Mouse (Mus musculus): ENCODE data around the gene Trip4. TPM values are rescaled to one million over a fixed set of nuclear protein-coding genes. Genes with fewer than 3 reads are reported as not detected.

The Trip4 gene
- polyA plus RNA-seq, 1 experiment from 2014 or later, result 22.4 TPM

DNA sequence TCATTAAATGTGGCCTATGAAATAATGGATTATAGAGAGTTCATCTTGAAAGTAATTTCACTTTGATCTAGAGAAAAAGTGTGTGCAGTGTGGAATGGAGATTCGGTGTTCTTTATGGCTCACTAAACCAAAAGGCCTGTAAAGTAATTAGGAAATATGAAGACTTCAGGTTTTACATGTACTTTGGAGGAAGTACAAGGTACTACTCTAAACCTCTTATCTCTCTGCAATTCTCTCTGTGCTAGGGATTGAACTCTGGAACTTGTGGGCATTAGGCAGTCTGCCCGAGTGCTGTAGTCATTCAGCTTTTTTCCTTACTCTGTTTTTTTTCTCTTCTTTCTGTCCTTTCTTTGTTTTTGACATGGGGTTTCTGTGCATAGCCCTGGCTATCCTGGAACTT is 11.6 kb downstream of the Trip4 start:
- Histone ChIP-seq H3K36me3 (peaks cover 78% of the 10 kb centered on the region), H3K9me3 (no peaks in the 10 kb centered on the region), H3K9ac (no peak overlapping the region), H3K27me3 (replicated peaks) (no peaks in the 10 kb centered on the region), H3K4me2 (no peak overlapping the region), H3K4me1 (peaks cover 6% of the 10 kb centered on the region; the same call in 1 of the 2 replicates), H3K4me3 (no peak overlapping the region), H3K27ac (replicated peaks) (no peak overlapping the region)
- no peak for ATAC-seq (ENCODE audit: extremely low read depth, insufficient number of reproducible peaks, low FRiP score, low TSS enrichment)
- WGBS, result 86% methylated on average over 2 of the region's 2 CpGs

DNA sequence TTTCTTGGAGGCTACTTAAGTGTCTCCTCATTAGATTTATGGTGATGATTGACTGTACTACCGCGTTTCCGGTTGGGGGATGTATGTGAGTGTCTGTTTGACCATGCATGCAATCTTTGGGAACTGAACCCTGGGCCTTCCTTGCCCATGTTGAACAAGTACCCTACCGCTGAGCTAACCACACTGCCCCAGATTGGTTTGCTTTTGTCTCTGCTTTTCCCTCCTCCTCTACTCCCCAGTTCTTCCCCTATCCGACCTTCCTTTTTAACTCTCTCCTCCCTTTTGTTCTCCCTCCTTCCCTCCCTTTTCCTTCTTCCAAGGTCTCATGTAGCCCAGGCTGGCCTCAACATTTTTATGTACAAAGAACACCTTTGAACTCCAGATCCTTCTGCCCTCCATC is 17.5 kb downstream of the Trip4 start:
- peaks cover 24% of the 10 kb centered on the region for H3K4me1 ChIP-seq
- peak overlapping the region; percentile 73 for H3K4me3 ChIP-seq
- peak overlapping the region; percentile 90 for H3K9ac ChIP-seq
- H3K36me3 ChIP-seq, result peaks cover 35% of the 10 kb centered on the region
- WGBS, result 9% methylated on average over 5 of the region's 5 CpGs
- no peak for ATAC-seq (ENCODE audit: extremely low read depth, insufficient number of reproducible peaks, low FRiP score, low TSS enrichment)
- peak overlapping the region; percentile 87 for H3K4me2 ChIP-seq
- no peaks in the 10 kb centered on the region for H3K9me3 ChIP-seq
- no peaks in the 10 kb centered on the region for H3K27me3 ChIP-seq (replicated peaks)
- H3K27ac ChIP-seq (replicated peaks), result no peak overlapping the region

DNA sequence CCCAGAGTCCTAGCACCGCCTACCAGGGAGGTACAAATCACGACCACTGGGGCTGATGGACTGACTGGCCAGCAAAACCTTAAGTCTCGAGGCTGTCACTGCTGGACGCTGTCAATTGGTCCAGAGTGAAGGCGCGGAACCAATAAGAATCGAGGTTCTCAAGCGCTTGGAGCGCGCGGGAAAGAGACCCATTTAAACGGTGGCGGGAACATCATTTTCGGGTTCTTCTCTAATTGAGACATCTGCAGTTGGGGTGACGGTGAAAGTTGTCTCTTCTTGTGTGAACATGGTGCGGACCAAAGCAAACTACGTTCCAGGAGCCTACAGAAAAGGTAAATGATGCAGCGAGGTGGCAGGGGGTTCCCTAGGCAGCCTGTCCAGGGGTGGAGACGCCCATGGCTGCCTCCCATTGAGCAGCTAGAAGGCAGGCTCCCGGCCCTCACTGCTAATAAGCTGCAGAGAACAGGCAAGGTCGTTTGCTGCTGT is 18.4 kb downstream of the Trip4 start, which contains the start of gene Pclaf:
TSS of gene Pclaf (plus strand) at position 95 of the 486 bp plus-strand sequence.
- Histone ChIP-seq H3K36me3 (peaks cover 27% of the 10 kb centered on the region), H3K27ac (replicated peaks) (peak within 1 kb of the TSS; percentile 40; the same call in 1 of the 2 replicates), H3K4me1 (peaks cover 30% of the 10 kb centered on the region), H3K9me3 (no peaks in the 10 kb centered on the region), H3K27me3 (replicated peaks) (no peaks in the 10 kb centered on the region), H3K4me2 (peak within 1 kb of the TSS; percentile 87), H3K4me3 (peak within 1 kb of the TSS; percentile 73), H3K9ac (peak within 1 kb of the TSS; percentile 90)
- WGBS, result under 1% methylated on average over 21 of the region's 21 CpGs
- peak; percentile 77 for ATAC-seq (ENCODE audit: extremely low read depth, insufficient number of reproducible peaks, low FRiP score, low TSS enrichment)

DNA sequence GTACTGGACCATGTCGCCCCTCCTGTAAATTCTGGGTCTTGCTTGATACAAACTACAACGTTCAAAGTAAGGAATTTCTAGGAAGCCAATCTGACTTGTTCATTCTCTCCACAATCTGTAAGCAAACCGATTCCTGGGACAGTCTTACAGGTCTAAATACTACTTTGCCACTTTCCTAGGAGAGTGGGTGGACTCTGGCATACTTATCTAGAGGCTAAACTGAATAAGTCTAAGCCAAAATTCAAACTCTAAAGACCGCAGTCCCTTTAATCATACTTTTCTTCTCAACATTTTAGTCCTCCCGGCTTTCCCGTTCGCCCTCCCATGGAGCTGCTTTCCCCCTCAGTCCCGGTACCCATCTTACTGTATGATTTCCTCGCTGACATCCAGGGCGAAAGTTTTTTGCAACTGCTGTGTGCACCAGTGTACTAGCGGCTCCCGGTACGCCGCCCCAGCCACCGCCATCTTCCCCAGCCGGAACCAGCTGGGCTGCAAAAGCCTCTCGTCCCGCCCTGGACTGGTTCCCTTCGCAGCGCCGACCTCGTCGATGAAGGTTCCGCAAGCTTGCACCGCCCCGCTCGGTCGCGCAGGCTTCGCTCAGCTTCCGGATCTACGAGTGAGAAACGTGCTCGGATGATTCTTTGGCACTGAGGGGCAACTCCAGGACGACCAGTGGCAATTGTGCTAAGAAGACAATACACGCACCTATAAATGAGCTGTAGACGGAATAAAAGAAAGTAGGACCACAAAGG is 23.9 kb downstream of the Trip4 start:
- under 1% methylated on average over 37 of the region's 37 CpGs for WGBS
- H3K9ac ChIP-seq, result peak overlapping the region; percentile 87
- H3K4me2 ChIP-seq, result peak overlapping the region; percentile 73
- H3K27me3 ChIP-seq (replicated peaks), result no peaks in the 10 kb centered on the region
- peak overlapping the region; percentile 81 for H3K27ac ChIP-seq (replicated peaks)
- peaks cover 14% of the 10 kb centered on the region for H3K4me1 ChIP-seq
- H3K9me3 ChIP-seq, result no peaks in the 10 kb centered on the region
- H3K36me3 ChIP-seq, result peaks cover 11% of the 10 kb centered on the region
- ATAC-seq (ENCODE audit: extremely low read depth, insufficient number of reproducible peaks, low FRiP score, low TSS enrichment), result peak; percentile 78; the same call in 1 of the 2 replicates
- peak overlapping the region; percentile 72 for H3K4me3 ChIP-seq

DNA sequence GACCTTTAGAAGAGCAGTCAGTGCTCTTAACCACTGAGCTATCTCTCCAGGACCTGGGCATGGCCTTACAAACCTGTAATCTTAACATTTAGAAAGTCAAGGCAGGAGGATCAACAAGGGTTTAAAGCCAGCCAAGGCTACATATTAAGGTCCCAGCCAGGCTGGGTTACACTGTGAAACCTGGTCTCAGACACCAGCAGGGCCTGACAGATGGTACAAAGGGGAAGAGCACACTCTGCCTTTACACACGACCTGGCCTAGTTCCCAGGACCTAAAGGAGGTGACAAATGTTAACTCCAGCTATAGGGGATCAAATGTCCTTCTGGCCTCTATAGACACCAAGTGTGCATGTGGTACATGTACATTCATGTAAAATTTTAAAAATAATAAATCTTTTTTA is 48.9 kb downstream of the Trip4 start:
- ATAC-seq (ENCODE audit: extremely low read depth, insufficient number of reproducible peaks, low FRiP score, low TSS enrichment), result no peak
- Histone ChIP-seq H3K36me3 (peaks cover 85% of the 10 kb centered on the region), H3K4me1 (no peaks in the 10 kb centered on the region), H3K27me3 (replicated peaks) (no peaks in the 10 kb centered on the region), H3K4me2 (no peak overlapping the region), H3K9ac (no peak overlapping the region), H3K27ac (replicated peaks) (no peak overlapping the region), H3K4me3 (no peak overlapping the region), H3K9me3 (no peaks in the 10 kb centered on the region)
- WGBS, result 41% methylated on average over 1 of the region's 1 CpGs

DNA sequence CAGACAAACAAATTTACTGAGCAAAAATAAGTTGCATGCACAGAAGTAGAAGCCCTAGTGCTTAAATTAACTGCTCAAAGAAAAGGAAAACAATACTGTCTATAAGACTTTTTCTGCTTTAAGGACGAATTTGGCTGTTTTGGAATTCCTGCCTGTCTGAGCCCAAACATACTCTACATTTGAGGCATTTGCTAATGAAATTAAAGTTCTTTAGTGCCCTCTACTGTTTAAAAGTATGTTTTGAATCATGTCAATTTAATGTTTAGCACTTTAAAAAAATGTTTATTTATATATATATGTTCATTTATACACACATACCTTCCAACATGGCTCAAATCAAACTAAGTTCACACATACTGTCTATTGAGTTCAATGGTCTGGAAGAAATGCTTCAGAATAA is 58.4 kb downstream of the Trip4 start:
- Histone ChIP-seq H3K4me2 (no peak overlapping the region), H3K27me3 (replicated peaks) (no peaks in the 10 kb centered on the region), H3K36me3 (peaks cover 65% of the 10 kb centered on the region), H3K9me3 (no peaks in the 10 kb centered on the region), H3K27ac (replicated peaks) (no peak overlapping the region), H3K4me1 (peaks cover 13% of the 10 kb centered on the region), H3K4me3 (no peak overlapping the region), H3K9ac (no peak overlapping the region)
- 22% methylated on average over 1 of the region's 1 CpGs for WGBS
- ATAC-seq (ENCODE audit: extremely low read depth, insufficient number of reproducible peaks, low FRiP score, low TSS enrichment), result no peak

DNA sequence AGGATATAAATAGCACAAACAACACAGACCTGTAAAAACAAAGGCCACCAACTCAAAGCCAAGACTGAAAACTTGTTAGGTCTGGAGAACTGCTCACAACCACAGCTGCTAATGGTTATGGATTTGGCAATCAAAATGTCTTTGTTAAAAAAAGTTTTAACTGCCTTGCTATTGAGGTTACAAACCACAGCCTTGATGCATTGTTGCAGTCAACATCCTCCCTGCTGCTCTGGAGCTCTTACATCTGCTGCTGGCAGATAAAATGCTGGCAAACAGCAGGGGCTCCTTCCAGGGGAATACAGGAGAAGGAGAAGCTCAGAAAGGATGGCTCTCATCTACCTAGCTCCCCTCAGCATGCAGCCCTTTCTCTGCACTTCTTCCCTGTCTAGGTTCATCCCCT is 60.4 kb downstream of the Trip4 start:
- Histone ChIP-seq H3K27me3 (replicated peaks) (no peaks in the 10 kb centered on the region), H3K36me3 (peaks cover 51% of the 10 kb centered on the region), H3K27ac (replicated peaks) (0 out of 2 replicates have a peak overlapping the region, but pooled peaks have one; percentile 5), H3K9ac (no peak overlapping the region), H3K9me3 (no peaks in the 10 kb centered on the region), H3K4me1 (peaks cover 23% of the 10 kb centered on the region), H3K4me3 (no peak overlapping the region), H3K4me2 (no peak overlapping the region)
- ATAC-seq (ENCODE audit: extremely low read depth, insufficient number of reproducible peaks, low FRiP score, low TSS enrichment), result no peak

DNA sequence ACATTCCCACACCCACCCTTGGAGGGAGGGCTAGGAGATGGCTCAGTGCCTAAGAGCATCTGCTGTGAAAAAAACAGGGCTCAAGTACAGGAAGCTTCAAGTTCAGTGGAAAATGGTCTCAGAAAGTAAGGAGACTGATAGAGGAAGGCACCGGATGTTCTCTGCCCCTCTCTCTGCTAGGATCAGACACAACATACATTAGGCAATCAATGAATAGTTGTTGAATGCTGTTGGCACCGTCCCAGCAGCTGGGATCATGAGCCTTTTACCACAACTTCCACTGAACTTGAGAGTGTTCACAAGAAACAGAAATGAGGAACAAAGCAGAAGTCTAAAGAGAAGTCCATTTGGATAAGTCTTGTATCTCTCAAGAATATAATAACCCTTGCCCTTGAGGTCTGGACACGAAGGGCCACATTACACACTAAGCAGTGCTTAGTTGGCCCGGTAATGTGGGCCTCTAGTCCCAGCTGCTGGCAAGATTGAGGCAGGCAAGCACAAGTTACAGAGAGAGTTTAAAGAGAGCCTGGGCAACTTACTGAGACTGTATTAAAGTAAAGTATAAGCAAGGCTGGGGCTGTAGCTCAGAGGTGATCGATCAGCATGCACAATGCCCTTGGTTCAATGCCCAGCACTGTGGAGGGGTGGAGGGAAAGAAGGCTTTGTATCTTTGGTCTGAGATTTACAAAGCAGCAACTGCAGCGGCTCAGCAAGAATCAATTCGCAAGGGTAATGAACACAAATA is 64.0 kb downstream of the Trip4 start:
- peak overlapping the region; percentile 43; the same call in 1 of the 2 replicates for H3K27ac ChIP-seq (replicated peaks)
- H3K27me3 ChIP-seq (replicated peaks), result no peaks in the 10 kb centered on the region
- H3K4me3 ChIP-seq, result no peak overlapping the region
- peaks cover 37% of the 10 kb centered on the region for H3K36me3 ChIP-seq
- H3K9me3 ChIP-seq, result no peaks in the 10 kb centered on the region
- no peak overlapping the region for H3K9ac ChIP-seq
- WGBS, result 77% methylated on average over 7 of the region's 7 CpGs
- H3K4me2 ChIP-seq, result no peak overlapping the region
- no peak for ATAC-seq (ENCODE audit: extremely low read depth, insufficient number of reproducible peaks, low FRiP score, low TSS enrichment)
- H3K4me1 ChIP-seq, result peaks cover 23% of the 10 kb centered on the region

DNA sequence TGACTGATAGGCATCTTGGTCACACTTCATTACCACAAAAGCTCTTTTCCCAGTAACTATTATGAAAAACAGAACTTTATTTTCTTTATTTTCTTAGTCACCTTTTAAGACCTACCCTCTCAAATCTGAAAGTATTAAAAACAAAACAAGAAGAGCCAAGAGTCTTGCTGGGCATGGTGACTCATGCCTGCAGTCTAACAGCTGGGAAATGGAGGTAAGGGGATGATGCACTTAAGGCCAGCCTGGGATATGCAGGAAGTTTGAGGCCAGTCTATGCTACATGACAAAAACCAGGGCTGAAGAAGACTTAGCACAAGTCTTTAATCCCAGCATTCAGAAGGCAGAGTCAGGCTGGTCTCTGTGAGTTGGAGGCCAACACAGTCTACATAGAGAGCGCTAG is 68.8 kb downstream of the Trip4 start:
- 100% methylated on average over 1 of the region's 1 CpGs for WGBS
- no peak overlapping the region for H3K4me3 ChIP-seq
- H3K27ac ChIP-seq (replicated peaks), result no peak overlapping the region

DNA sequence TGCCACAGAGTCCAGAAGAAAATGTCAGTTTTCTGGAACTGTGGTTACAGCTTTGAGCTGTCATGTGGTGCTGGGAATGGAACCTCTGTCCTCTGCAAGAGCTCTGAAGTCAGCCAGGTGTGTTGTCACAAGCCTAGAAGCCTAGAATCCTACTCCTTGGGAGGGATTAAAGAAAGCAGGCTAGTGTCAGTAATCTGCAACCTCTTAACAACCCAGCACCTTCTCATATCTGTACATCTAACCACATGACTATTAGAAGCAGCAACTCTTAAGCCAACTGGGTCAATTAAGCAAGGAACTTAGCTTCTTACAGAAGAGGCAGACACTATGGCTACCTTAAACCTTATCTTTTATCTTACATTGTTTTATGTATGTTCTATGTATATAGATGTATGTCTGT is 71.7 kb downstream of the Trip4 start:
- ATAC-seq (ENCODE audit: extremely low read depth, insufficient number of reproducible peaks, low FRiP score, low TSS enrichment), result no peak
- Histone ChIP-seq H3K27ac (replicated peaks) (no peak overlapping the region), H3K27me3 (replicated peaks) (no peaks in the 10 kb centered on the region), H3K9me3 (no peaks in the 10 kb centered on the region), H3K9ac (no peak overlapping the region), H3K4me3 (no peak overlapping the region), H3K4me2 (no peak overlapping the region), H3K4me1 (peaks cover 15% of the 10 kb centered on the region), H3K36me3 (peaks cover 60% of the 10 kb centered on the region)

More for the DNA sequence above, 68.8 kb downstream of the Trip4 start:
- Histone ChIP-seq H3K4me2 (no peak overlapping the region), H3K9ac (no peak overlapping the region), H3K27me3 (replicated peaks) (no peaks in the 10 kb centered on the region), H3K36me3 (peaks cover 61% of the 10 kb centered on the region), H3K4me1 (peaks cover 10% of the 10 kb centered on the region), H3K9me3 (no peaks in the 10 kb centered on the region)
- no peak for ATAC-seq (ENCODE audit: extremely low read depth, insufficient number of reproducible peaks, low FRiP score, low TSS enrichment)

DNA sequence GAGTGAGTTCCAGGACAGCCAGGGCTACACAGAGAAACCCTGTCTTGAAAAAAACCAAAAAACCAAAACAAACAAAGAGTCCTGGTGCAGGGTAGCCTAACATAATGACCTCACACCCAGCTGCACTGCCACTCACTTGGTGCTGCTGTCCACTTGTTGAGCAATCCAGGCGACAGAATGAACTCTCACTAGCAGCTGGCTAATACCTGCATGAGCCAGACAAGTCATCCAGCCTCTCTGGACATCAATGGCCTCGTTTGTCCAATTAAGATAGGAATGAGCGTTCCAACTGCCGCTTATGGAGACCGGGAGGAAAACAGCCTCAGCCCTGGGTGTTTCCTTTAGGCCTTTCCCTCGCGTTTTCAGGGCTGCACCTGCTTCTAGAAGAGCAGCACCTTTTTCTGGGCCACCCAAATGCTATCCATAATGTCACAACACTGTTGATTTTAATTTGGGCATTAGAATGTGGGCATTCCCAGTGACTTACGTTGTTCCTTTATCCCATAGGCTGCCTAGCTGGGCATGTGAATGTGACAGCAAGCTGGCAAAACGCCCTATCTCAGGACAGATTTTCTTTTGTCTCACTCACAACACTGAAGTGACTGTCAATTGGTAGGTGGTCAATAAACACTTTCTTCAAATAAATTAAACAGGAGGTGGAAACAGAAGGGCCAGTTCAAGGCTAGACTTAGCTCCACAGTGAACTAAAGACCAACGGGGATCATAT is 73.8 kb downstream of the Trip4 start:
- Histone ChIP-seq H3K4me3 (no peak overlapping the region), H3K36me3 (peaks cover 54% of the 10 kb centered on the region), H3K9ac (no peak overlapping the region), H3K4me2 (no peak overlapping the region), H3K4me1 (peaks cover 26% of the 10 kb centered on the region), H3K27me3 (replicated peaks) (no peaks in the 10 kb centered on the region), H3K9me3 (no peaks in the 10 kb centered on the region), H3K27ac (replicated peaks) (peak overlapping the region; percentile 50; the same call in 1 of the 2 replicates)
- WGBS, result 61% methylated on average over 10 of the region's 10 CpGs
- no peak for ATAC-seq (ENCODE audit: extremely low read depth, insufficient number of reproducible peaks, low FRiP score, low TSS enrichment)

Data from heart, embryonic 13.5 days (tissue).